Mouse (Mus musculus) urinary bladder, postnatal 0 days (tissue): ENCODE measurements around the gene Nicn1. TPM values are rescaled to one million over a fixed set of nuclear protein-coding genes. Genes with fewer than 3 reads are reported as not detected.

ENCODE experiments used
- polyA plus RNA-seq: library from polyadenylated mRNA; unstranded; fragments of >200 nt; fragmentation: Nextera tagmentation; extraction: Ambion mirVana; gene quantifications from 2 replicates; pipeline ENCODE4 v1.2.1, GENCODE M21; 2015

Nicn1 gene
- 37.6 and 38.5 TPM in 2 replicates for polyA plus RNA-seq

DNA sequence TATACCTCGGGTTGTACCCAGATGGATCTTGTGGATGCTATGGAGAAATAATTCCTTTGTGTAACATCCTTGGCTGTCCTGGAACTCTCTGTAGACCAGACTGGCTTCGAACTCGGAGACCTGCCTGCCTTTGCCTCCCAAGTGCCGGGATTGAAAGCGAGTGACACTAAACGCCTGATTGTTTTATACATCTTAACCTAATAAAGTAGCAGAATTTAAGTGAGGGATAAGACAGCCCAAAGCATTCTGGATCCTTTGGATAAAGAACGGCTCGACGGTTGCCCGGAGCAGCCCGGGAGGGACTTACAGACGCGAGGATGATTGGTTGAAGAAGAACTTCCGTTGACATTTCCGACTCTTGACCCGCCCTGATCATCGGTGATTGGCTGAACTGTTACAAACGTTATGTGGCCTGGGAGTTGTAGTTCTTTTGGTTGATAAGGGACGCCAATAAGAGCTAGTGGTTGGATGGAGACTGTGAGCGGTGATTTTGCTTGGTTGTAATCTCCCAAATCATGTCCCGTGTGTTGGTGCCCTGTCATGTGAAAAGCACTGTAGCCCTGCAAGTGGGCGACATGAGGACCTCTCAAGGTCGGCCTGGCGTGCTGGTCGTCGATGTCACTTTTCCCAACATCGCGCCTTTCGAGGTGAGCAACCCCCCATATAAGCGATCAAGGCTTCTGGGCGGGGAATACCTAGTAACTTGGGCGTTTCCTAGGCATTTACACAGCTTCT lies at the start of gene Nicn1:
Gene Nicn1, plus strand, starts transcription at position 414 of the 735 bp plus-strand sequence.

DNA sequence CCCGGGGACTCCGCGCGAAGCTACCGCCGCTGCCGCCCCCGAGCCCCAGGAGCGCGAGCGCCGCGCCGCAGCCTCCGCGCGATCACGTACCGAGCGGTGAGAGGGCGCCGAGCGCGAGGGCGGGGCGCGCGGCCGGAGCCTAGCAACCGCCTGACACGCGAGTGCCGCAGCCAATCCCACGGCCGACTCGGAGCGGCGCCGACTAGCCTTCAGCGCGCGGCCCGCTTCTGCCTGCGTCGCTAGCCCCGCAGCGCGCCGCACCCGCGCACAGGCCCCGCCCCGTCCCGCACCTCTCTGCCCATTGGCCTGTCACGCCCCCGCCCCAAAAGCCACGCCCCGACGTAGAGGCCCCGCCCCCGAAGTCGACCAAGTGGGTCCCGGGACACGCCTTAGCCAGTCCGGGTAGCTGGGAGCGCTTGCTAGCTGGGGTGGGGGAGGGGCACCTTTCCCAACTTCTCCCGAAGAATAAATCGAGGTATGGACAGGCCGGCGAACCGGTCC lies 26.5 kb upstream of the Nicn1 start, which contains the start of gene Dag1:
Gene Dag1, minus strand, starts transcription at position 269 of the 501 bp plus-strand sequence.

DNA sequence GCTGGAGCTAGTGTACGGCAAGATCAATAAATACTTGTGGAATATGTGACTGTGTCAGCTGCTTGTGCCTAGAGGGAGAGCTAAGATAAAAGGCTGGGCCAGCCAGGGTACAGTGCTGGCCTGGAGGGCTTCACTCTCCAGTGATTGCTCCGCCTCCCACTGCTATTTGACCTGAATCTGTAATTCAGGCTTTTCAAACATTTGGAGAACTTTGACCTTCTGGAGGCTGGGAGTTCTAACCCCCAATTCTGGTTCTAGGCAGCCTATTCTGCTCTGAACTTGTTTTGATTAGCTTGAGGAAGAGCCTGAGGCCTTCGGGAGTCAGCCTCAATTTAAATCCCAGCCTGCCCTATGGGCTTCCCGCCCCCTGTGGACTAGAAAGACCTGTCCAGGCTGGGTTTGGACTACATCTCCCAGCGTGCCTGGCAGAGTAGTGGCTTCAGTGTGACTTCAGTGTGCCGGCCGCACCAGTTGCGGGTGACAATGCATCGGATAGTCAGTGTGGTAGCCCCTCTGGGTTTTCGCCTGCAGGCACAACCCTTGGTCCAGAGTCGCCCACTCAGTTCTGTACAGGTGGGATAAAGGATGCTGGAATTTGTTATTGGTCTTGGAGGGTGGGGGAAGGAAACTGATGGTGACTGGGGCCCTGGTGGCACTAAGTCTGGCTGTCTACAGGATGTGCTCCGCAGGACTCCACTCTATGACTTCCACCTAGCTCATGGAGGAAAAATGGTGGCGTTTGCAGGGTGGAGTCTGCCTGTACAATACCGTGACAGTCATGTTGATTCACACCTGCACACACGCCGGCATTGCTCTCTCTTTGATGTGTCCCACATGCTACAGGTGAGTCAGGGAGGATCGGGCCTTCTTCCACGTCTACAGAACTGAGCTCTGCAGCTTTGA lies 6.5 kb downstream of the Nicn1 start, which contains the start of gene Amt:
Gene Amt, plus strand, starts transcription at position 401 of the 903 bp plus-strand sequence.

DNA sequence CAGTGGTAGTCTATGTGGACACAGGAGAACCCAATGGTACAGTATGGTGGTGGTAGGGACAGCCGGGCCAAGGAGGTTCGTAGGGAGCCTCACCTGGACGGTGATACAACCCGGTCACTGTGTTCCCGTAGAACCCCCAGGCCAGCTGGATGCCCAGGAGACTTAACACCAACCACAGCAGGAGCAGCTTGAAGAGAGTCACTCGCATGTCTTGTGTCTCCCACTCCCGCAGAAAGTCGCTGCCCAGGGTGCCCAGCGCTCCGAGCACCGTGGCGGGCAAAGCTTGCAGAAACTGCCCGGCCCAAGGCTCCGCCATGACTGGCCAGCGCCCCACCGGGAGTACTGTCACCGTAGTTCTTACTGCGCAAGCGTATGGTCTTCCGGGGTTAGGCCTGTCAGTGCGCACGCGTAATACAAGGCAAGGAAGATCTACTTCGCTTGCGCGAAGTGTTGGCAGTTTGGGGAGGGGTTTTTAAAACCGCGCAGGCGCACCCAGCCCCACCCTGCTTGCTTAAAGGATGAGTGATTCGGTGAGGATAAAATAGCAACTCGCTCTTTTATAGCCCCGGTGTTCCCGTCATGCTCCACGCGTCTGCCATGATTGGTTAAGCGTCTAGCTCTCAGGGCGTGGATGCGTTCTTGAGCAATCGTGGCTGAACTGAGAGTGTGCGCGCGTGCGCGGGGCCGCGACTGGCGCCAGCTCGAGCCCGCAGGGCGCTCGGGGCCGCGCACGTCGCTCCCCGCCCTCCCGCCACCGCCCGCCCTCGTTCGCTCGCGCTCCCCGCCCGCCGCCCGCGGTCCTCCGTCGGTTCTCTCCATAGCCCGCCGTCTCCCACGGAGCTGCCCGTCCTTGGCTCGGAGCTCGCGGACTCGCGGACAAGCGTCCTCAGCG lies 15.6 kb downstream of the Nicn1 start, which contains the start of the genes Rhoa and Tcta:
Gene Rhoa, plus strand, starts transcription at position 501 of the 892 bp plus-strand sequence.
Gene Tcta, minus strand, starts transcription at position 532 of the 892 bp plus-strand sequence.

DNA sequence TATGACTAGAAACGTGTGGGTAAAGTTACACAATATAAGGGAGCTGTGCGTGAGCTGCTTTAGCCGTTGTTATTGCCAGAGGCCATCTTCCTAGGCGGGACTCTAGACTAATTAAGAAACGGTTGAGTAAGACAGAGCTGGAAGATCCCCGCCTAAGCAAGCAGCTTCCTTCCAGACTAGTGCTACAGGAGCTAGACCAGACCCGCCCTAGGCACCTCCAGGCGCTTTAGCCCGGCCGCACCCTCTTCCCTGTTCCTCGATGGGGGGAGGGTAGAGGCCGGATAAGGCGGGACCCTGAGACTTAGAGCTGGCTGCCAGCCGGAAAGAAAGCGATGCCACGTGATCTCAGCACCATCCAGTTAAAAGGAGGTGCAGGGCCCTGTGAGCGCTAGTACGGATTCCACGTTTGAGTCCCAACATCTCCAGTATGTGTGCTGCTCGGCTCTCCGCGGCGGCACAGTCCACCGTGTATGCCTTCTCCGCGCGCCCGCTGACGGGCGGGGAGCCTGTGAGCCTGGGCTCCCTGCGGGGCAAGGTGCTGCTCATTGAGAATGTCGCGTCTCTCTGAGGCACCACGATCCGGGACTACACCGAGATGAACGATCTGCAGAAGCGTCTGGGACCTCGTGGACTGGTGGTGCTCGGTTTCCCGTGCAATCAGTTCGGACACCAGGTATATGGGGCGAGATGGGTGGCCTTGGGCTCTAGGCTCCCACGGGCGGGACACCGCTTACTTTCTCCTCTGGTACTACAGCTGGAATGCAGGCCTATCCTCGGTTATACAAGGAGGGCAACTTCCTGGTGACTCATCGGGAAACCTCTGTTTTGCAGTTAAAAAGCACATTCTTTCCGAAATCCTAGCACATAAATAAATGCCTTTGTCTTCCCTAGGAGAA lies 48.9 kb downstream of the Nicn1 start, which contains the start of gene Gpx1:
Gene Gpx1, plus strand, starts transcription at position 18 of the 896 bp plus-strand sequence.

Other genes with a start within 250 kb of the Nicn1 start
- gene Gmppb, start 241.2 kb upstream of the Nicn1 start, polyA plus RNA-seq = 38.2 and 45.6 TPM in 2 replicates
- 2.6 TPM in 2 replicates for gene Amigo3, start 237.3 kb upstream of the Nicn1 start, polyA plus RNA-seq
- gene Mst1, start 210.0 kb upstream of the Nicn1 start, polyA plus RNA-seq = 0.93 and 1.1 TPM in 2 replicates
- 19.7 and 24.9 TPM in 2 replicates for gene Rnf123, start 207.1 kb upstream of the Nicn1 start, polyA plus RNA-seq
- gene Apeh, start 195.8 kb upstream of the Nicn1 start, polyA plus RNA-seq = 36.0 and 39.2 TPM in 2 replicates
- gene Bsn, start 100.0 kb upstream of the Nicn1 start, polyA plus RNA-seq = 0.39 and 0.42 TPM in 2 replicates
- gene Dag1, start 26.5 kb upstream of the Nicn1 start, polyA plus RNA-seq = 81.3 and 103 TPM in 2 replicates
- 14.0 and 15.7 TPM in 2 replicates for gene Amt, start 6.4 kb downstream of the Nicn1 start, polyA plus RNA-seq
- gene Rhoa, start 15.7 kb downstream of the Nicn1 start, polyA plus RNA-seq = 420 and 517 TPM in 2 replicates
- 67.6 and 71.3 TPM in 2 replicates for gene Tcta, start 15.7 kb downstream of the Nicn1 start, polyA plus RNA-seq
- 814 and 969 TPM in 2 replicates for gene Gpx1, start 48.5 kb downstream of the Nicn1 start, polyA plus RNA-seq
- 58.2 and 60.8 TPM in 2 replicates for gene Usp4, start 57.4 kb downstream of the Nicn1 start, polyA plus RNA-seq
- 0.11 and 0.19 TPM in 2 replicates for gene 1700102P08Rik, start 102.4 kb downstream of the Nicn1 start, polyA plus RNA-seq
- 0.29 and 0.34 TPM in 2 replicates for gene Ccdc36, start 138.1 kb downstream of the Nicn1 start, polyA plus RNA-seq
- not detected in 2 replicates for gene BC048562, start 146.1 kb downstream of the Nicn1 start, polyA plus RNA-seq
- 34.8 and 36.1 TPM in 2 replicates for gene Ccdc71, start 170.1 kb downstream of the Nicn1 start, polyA plus RNA-seq
- gene Klhdc8b, start 171.2 kb downstream of the Nicn1 start, polyA plus RNA-seq = 33.7 and 35.9 TPM in 2 replicates
- gene Lamb2, start 189.3 kb downstream of the Nicn1 start, polyA plus RNA-seq = 44.4 and 47.7 TPM in 2 replicates
- 32.0 and 32.9 TPM in 2 replicates for gene Usp19, start 200.2 kb downstream of the Nicn1 start, polyA plus RNA-seq
- 67.1 and 72.1 TPM in 2 replicates for gene Qars, start 217.3 kb downstream of the Nicn1 start, polyA plus RNA-seq
- gene Qrich1, start 226.4 kb downstream of the Nicn1 start, polyA plus RNA-seq = 61.3 and 67.2 TPM in 2 replicates